Mouse (Mus musculus) granulocyte monocyte progenitor cell, adult 5-6 weeks (primary cell): ENCODE results near the gene Bace1. TPM values are rescaled to one million over a fixed set of nuclear protein-coding genes. Genes with fewer than 3 reads are reported as not detected.
"Not testable (repeated sequence)": the region's sequence is repeated elsewhere in the genome, so short reads cannot be mapped to it uniquely, and the experiment has no call there.

ENCODE experiments used
- ATAC-seq: replicated peaks from 2 replicates; pipeline ENCODE4 v1.8.0; 2016; ENCODE audit warnings: mild to moderate bottlenecking, moderate TSS enrichment, inconsistent platforms; ENCODE audit not compliant: poor library complexity, severe bottlenecking
- total RNA-seq, 2 experiments: library from RNA; stranded (forward) in 1 of 2; stranded (reverse) in 1 of 2; fragments of 200-712, 200-1000 nt in 1 of 2; fragments of >200 nt in 1 of 2; fragmentation: Nextera tagmentation in 1 of 2; gene quantifications; 2 replicates each; pipeline ENCODE4 v1.2.3; 2014 to 2017

Gene Bace1
- total RNA-seq, 2 experiments from 2014 or later, result 62.9 to 77.0 TPM

DNA sequence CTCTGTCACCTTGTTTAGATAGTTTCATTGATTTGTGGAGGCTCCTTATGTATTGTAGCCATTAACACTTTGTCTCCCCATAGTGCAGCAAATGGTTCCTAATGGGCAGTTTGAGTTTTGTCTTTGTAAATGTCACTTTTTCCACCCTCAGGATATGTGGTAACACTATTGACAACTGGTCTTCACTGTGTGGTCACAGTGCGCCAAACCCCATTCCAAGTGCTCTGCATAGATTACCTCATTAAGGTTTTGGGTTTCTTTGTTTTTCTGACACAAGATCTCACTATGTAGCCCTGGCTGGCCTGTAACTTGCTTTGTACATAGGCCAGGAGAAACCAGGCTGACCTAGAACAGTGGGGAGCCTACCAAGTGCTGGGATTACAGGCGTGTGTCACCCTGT lies 5.5 kb upstream of the Bace1 start:
- ATAC-seq, result peak; percentile 57

DNA sequence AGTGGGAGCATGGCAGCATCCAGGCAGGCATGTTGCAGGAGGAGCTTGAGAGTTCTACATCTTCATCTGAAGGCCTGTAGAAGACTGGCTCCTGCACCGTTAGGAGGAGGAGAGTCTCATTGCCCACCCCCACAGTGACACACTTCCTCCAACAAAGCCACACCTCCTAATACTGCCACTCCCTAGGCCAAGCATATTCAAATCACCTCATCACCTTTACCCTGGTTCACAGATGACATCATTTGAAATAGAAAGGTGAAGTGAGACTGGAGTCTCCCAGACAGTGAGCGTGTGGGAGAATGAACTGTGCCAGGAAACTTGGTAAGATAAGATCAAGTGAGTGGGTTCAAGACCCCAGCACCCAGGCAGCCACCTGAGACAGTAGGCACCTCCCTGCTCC lies 4.9 kb upstream of the Bace1 start:
- no peak for ATAC-seq

DNA sequence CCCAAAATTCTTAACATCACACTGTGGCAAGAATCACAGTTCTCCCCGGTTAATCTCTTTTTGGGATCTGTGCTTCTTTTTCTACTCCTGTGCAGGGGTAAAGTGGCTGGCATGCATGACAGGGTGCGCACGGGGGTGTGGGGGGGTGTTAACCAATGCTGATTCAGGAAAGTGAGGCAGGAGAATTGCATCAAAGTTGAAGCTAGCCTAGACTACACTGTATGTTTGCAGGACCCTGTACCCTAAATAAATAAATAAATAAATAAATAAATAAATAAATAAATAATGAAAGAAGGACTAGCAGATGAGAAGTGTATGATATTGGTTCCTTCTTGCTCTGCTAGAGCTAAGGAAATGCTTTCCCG lies 329 bp upstream of the Bace1 start:
- no peak for ATAC-seq

DNA sequence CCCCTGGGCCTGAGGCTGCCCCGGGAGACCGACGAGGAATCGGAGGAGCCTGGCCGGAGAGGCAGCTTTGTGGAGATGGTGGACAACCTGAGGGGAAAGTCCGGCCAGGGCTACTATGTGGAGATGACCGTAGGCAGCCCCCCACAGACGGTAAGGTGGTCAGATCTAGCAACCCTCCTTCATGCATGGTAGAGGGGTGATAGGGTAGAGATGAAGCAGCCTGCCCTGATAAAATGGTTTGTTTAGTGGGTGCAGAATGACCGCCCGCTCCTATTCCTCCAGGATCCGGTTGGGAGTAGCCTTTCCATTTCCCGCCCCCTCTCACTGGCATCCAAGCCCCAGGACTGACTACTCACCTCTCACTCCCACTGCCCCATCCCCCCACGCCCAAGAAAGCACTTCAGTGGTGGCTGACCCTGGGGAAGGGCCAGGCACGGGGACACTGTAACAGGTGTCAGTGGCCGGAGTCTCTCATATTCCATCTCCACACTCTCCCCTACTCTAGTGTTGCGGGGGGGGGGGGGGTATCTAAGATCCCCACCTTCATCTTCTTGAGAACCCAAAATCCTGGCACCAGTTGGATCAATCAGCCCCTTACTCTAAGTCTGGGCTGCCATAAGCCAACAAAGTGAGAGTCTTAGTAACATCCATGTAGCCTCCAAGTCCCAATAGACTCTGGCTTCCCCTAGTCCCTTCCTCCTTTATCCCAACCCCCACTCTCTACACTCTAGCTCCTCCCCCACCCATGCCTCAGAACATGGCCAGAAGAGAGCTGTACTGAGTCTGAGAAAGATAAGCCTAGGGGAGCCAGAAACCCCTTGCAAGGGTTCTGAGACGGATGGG lies 980 bp downstream of the Bace1 start:
- ATAC-seq, result peak; percentile 31; the same call in 1 of the 2 replicates

DNA sequence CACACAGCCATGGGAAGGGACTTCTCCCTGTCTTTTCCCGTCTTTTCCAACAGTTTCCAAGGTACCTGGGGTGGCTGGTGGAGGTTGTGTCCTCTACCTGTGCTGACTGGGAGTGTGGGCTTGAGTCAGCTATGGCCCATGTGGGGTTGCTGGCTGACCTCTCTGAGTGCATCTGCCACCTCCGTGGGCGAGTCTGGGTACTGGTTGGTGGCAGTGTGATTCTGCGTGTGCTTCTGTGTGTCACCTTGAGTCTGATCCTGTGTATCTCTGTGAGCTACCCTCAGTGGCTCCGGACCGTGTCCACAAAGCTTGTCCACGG lies 1.6 kb downstream of the Bace1 start:
- no peak for ATAC-seq

DNA sequence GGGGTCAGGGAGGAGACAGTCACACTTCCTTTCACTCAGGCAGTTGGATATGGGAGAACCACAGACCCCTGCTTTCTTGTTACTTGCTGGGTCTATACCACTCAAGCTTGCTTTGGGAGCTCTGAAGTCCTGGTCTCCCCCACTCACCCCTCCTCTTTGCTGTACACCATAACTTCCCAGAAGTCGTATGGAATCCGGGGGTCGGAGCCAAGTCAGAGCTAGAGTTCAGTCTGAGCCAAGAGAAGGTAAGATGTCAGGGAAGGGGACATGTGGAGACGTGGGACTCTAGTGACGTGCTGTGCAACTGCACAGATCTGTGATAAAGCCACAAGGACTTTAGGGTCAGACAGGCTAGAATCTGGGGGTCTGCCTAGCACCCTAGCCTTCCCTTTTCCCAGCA lies 2.0 kb downstream of the Bace1 start:
- no peak for ATAC-seq

DNA sequence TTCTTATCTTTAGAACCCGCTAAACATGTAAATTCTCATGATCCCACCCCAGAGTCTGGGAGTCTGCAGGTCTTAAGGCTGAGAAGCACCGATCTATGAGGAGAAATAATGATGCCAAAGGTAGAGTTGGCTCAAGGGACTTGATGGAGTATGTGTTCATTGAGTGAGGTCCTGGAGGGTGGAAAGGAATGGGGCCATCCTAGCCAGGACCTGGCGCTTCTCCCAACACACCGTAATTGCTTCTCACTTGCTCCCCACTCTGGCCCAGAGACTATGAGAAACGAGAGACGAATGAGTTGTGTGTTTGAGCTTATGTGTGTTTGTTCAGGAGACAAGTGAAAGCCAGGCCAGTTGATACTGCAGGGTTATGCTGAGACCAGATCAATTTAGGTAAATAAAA lies 3.1 kb downstream of the Bace1 start:
- ATAC-seq, result no peak

DNA sequence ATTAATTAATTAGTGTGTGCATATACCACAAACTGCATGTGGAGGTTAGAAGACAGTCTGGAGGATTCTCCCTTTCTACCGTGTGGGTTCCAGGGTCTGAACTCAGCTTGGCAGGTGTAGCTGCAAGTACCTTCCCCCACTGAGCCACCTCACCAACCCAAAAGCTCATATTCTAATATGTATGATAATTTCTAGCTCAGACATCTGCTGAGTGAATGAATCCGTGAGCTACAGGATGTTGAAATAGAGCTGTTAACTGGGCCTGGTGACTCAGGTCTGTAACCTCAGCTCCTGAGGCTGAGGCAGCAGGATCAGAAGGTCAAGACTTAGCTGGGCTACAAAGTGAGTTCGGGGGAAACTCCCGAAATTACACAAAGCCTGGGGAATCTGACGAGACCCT lies 4.6 kb downstream of the Bace1 start:
- peak; percentile 20; the same call in 1 of the 2 replicates for ATAC-seq

DNA sequence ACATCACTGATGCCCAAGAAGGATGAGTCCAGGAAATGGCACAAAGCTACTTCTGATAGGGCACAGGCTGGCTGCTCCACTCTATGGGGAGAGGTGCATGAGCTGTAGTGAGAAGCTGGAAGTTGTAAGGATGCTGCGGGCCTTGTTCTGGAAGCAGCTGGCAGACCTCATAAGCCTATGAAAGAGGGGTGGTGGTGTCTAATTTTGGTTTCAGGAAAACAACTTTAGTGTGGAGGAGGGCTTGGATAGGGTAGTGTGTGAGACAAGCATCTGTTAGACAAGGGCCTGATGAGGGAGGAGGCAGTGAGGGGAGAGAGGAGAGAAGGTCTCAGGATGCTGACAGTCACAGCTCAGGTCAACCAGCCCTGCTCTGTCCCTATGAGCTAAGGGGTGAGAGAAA lies 5.4 kb downstream of the Bace1 start:
- ATAC-seq, result no peak

DNA sequence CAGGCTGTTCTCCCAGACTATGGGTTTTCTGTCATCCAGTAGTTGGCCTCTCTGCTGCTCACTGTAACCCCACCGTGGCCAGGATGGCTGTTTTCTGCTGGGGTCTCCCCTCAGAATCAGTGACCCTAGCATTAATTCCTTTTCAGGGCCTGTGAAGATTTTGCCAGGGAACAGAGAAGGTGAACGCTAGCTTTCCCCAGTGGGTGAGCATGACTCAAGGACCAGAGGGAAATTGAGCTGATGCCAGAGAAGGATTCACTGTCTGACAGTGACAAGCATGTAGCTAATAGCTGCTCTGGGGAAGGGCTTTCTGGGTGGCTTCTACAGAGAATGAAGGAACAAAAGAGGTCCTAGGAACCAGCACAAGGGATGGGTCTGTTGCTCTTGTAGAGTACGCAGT lies 7.2 kb downstream of the Bace1 start:
- ATAC-seq, result no peak

DNA sequence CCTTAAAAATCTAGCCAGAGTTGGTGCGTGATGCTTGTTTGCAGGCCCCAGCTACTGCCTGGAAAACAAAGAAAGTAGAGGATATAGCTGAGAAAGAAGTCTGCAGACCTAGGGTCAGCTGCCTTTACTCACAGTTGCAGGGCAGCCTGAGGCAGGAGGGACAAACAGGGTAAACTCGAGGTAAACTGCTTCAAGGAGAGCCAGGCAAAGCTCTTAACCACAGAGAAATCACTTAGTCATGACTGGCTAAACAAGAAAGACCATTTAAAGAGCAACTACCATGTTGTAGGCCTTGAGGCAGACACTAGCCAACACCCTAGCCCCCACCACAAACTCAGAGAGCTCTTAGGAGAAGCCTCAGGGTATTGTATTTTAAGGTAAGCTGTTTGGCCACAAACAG lies 7.8 kb downstream of the Bace1 start:
- ATAC-seq, result not testable (repeated sequence)

DNA sequence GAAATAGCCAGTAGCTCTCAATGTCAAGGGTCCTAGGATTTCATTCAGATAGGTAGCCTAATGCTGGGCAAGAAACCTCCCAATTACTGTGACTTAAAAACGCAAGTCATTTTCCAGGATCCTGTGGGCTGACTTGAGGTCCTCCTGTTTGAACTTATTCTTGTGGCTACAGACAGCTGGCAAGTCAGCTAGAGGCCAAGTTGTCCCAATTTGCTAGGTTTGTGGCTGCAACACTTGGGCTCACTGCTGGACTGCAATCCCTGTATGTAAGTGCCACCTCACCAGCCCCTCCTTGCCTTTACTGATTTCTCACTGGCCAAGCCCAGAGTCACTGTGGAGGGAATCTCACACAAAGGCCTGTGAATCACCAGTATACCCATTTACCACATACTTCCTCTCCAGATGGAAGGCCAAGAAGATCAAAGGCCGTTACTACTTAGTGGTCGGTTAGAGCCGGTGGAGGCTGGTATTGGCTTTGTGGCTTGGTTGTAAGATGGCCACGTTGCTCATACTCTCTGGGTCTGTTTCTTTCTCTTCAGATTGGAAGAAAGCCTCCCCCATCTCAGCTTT lies 8.6 kb downstream of the Bace1 start:
- peak; percentile 68 for ATAC-seq

DNA sequence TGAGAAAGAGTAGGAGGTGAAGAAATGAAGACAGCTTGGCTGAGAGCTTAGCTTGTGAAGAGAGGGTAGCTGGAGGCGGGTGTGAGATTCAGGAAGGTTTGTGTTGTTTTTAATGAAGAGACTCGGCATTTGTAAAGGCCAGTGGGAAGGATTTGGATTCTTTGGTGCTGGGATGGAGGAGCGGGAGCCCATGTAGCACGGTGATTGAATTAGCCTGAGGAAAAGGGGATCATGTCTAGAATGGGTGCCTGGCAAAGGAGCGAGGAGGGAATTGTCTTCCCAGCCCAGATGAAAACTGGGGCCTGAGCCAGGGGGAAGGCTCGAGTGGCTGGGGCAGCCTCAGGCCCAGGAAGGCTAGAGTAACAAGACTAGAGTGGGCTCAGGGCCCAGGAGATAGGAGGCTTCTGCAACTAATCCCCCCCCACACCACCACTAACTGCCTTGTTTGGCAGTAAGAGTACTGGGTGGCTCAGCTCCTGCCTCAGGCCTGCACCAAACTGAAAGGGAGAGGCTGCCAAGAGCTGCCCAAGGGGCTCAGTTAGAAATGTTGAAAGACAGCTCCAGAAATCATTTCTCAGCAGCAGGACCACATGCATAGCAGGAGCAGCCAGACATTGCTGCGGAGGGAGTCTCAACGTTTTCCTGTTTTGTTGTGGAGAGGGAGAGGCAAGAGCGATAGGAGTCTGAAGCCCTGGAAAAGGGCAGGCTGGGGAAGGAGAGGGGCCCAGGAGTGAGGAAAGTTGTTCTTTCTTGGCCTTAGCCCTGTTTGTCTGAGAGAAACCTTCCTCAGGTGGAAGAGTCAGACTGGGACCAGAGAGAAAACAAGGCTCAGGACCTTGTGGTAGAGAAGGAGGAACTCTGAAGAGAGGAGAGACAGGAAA lies 11.4 kb downstream of the Bace1 start:
- no peak for ATAC-seq

DNA sequence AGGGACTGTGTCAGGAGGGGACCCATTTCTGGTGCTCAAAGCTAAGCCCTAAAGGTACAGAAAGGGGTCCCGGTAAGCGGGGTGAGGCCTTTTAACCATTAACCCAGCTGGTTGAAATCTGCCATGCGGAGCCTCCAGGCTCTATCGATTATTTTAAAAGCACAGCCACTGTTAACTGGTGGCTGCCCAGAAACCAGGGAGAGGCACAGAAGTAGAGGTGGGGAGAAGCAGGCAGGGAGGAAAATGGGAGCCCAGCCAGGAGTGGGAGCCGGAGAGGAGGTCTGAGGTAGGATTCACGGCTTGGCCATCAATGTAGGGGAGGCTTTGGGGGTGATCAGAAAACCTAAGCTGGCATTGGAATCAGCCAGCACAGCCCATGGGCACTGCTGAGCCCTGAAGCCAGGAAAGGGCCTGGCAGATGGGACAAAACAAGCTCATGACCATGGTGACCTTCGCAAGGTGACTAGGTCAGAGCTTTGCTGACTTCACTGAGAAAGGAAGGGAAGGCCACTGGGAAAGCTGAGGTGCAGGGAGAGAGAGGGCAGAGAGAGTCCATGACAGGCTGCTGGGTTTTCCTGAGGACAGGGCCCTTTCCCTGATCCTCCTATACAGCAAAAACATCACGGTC lies 12.3 kb downstream of the Bace1 start:
- no peak for ATAC-seq

DNA sequence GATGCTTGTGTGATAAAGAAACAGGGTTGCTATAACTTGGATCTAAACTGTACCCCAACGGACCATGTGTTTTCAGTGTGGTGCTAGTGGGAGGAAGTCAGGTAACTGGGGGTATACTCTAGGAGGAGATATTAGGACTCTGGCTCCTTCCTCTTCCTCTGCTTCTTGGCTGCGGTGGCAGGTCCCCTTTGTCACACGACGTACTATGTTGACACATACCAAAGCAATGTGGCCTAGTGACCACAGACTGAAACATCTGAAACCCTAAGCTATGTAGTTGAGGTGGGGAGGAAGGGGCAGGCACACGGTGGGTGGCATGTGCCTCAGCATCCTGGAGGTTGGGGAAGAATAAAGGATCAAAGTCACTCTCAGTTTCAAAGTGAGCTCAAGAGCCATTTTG lies 12.9 kb downstream of the Bace1 start:
- ATAC-seq, result peak; percentile 62

DNA sequence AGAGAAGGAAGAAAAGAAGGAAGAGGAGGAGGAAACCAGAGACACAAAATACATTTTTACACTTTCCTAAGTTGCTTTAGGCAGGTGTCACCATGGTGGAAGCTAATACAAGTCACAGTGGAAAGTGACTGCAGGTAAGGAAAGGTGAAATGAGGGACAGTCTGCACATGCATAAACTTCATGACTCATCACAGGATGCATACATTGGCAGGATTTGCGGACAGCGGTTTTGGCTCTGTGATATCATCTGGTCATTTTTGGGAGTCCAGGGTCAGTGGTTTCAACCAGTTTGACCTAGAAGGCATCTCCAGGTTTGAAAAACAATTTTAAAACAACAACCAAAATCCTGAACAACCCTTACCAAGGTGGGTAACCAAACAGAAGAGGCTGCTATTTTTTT lies 13.4 kb downstream of the Bace1 start:
- ATAC-seq, result no peak

DNA sequence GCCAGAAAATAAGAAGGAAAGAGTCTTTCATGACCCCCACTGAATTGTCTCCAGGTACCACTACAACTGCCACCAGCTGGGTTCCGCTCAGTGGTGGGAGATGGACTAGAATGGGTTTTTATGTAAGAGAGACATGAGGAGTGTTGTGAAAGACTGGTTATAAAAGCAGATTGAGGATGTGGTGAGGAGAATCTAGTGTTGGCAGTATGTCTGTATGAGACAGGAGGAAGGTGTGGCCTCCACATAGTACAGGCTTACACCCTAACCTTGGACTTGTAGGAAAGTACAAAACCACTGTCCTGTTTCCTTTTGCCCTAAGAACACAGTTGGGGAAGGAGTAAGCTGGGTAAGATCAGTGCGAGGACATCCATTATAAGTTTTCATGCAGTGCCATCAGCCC lies 15.3 kb downstream of the Bace1 start:
- ATAC-seq, result peak; percentile 80

DNA sequence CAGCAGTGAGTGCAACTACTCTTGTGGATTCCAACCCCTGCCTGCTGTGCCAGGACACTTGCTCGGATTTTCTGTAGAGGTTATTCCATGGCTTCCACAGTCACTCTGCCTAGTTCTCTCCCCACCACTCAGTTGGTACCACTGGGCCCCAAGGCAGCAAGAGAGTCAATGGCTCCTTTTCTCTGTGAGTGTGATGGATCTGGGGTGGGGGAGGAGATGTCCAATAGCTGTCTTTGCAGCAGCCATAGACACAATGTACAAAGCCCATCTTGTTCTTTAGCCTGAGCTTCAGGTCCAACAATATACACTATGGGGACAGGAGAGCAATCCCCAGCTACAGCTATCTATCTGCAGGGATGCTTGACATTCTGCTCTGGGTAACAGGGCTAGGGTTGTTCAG lies 15.8 kb downstream of the Bace1 start:
- no peak for ATAC-seq

DNA sequence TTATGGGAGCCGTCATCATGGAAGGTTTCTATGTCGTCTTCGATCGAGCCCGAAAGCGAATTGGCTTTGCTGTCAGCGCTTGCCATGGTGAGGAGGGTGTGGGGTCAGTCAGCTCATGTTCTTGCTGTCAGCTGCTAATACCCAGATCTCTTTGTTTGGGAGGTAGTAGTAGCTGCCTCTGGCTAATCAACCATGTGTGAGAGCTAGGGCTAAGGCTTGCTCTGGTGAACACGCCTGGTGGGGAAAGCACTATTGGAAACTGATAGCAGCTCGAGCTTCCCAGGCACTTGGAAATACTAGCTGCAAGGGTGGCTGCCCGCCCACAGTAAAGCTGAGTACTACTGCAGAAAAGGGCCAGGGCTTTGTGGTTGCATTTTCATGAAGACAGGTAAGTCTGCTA lies 21.0 kb downstream of the Bace1 start:
- ATAC-seq, result no peak

DNA sequence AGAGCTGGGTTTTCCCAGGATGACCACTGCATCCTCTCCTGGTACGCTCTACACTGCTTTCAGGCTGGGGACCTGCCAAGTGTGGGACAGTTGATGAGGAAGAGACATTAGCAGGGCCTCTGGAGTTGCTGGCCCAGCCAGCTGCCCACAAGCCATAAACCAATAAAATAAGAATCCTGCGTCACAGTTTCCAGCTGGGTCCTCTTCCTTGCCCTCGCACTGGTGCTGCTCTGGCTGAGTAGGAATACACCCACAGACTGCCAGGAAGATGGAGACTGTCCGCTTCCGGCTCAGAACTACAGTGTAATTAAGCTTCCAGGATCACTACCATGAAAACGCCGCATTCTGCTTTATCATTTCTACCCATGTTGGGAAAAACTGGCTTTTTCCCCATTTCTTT lies 23.4 kb downstream of the Bace1 start:
- ATAC-seq, result no peak

DNA sequence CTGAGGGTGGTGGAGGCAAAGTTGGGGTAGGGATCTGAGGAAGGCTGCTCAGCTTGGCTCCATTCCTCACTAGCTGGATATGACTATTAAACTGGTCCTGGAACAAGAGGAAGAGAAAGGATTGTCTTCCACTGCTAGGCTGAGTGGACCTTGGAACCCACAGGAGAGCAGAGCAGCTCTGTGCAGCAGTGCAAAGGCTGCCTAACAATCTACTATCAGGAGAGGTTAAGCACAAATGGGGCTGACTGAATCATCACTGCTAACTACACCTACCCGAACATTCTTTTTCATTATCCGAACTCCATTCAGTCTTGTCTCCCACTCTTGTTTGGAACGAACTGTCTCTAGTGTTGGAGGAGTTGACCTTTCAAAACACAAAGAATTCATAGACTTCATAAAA lies 30.8 kb downstream of the Bace1 start:
- ATAC-seq, result no peak
